Mouse (Mus musculus): Measurements from ENCODE around the gene Ddit4. TPM values are rescaled to one million over a fixed set of nuclear protein-coding genes. Genes with fewer than 3 reads are reported as not detected.

Gene Ddit4
- total and polyA plus RNA-seq, 2 experiments from 2014 or later = 40.7 to 57.8 TPM

DNA sequence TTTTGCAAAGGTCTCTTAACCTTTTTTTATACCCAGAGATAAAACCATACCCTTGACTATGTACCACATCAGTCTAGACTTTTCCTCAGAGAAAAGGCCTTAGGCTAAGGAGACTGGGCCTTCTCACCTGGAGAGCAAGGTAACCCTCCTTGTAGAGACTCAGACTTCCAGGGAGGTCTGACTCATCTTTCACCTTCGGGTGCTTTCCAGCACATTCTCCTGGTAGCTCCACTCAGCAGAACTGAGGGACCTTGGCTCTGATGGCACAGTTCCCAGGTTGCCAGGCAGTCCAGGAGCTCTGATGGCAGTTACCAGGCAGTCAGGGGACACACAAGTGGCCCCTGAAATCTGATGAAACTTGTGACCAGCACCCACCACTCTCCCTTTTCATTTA is 2.4 kb downstream of the Ddit4 start:
- H3K9me3 ChIP-seq (ENCODE audit: low read length) = no peaks in the 10 kb centered on the region
- peak overlapping the region; percentile 94 for H3K4me2 ChIP-seq (ENCODE audit: low read depth)
- DNase-seq (no peak), ATAC-seq (no peak)
- H3K4me3 ChIP-seq (ENCODE audit: low read depth, low read length) = peak overlapping the region; percentile 75; the same call in 1 of the 2 replicates
- no peak for TF ChIP-seq CTCF (IDR thresholded peaks at IDR 0.05; ENCODE audit: low read depth)
- H3K27me3 ChIP-seq (ENCODE audit: insufficient read depth, low read length) = no peaks in the 10 kb centered on the region
- 84% methylated on average over 1 of the region's 1 CpGs for WGBS
- H3K9ac ChIP-seq = no peak overlapping the region
- peak overlapping the region; percentile 29; the same call in 1 of the 2 replicates for H3K27ac ChIP-seq (ENCODE audit: low read depth, low read length)
- H3K36me3 ChIP-seq (ENCODE audit: insufficient read depth) = peaks cover 3% of the 10 kb centered on the region; the same call in 1 of the 2 replicates
- peaks cover 23% of the 10 kb centered on the region for H3K4me1 ChIP-seq (ENCODE audit: insufficient read depth)

GRCm38 (mm10) chr10:59948363-59949254 is 3.0 kb downstream of the Ddit4 start:
- no peak for ATAC-seq
- Histone ChIP-seq H3K9me3 (ENCODE audit: low read length) (no peaks in the 10 kb centered on the region), H3K4me3 (ENCODE audit: low read depth, low read length) (no peak overlapping the region), H3K4me1 (ENCODE audit: insufficient read depth) (peaks cover 24% of the 10 kb centered on the region), H3K4me2 (ENCODE audit: low read depth) (peak overlapping the region; percentile 94), H3K27ac (ENCODE audit: low read depth, low read length) (peak overlapping the region; percentile 29; the same call in 1 of the 2 replicates), H3K9ac (no peak overlapping the region), H3K36me3 (ENCODE audit: insufficient read depth) (peaks cover 3% of the 10 kb centered on the region; the same call in 1 of the 2 replicates), H3K27me3 (ENCODE audit: insufficient read depth, low read length) (no peaks in the 10 kb centered on the region)
- WGBS = 53% methylated on average over 6 of the region's 6 CpGs
- no peak for DNase-seq
- TF ChIP-seq CTCF (IDR thresholded peaks at IDR 0.05; ENCODE audit: low read depth) = no peak

DNA sequence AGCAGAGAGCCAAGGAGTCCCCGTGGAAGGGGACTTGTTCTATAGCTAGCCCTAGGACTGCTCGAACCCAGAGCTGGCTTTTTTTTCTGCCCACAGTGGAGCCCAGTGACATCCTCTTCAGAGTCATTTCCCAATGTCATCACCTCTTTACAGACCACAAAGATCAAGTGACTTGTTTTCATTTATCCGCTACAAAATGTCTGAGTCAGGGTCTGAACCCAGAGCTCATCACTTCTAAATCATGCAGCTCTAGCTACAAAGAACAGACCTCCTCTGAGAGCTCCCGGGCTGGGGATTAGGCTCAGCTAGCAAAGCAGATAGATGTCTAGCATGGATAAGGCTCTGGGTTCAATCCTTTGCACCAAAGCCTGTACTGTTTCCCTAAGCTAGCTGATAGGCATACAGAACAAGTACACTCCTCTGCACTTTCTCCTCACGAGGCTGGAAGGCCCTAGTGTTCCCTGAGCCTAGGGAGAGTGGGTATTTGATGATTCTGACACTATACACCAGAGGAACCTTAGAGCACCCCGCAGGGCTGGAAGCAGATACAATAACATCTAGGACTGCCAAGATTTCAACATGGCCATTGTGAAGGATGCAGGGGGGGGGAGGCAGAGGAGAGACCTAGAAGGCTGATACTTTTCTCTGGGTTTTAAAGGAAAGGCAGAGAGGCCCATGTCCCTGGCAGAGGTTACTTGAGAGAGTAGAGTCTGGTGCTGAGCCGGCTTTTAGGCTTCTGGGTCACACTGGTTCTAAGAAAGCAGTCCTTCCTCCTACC is 4.1 kb downstream of the Ddit4 start:
- no peak overlapping the region for H3K4me3 ChIP-seq (ENCODE audit: low read depth, low read length)
- 55% methylated on average over 7 of the region's 7 CpGs for WGBS
- H3K4me2 ChIP-seq (ENCODE audit: low read depth) = no peak overlapping the region
- H3K36me3 ChIP-seq (ENCODE audit: insufficient read depth) = peaks cover 3% of the 10 kb centered on the region; the same call in 1 of the 2 replicates
- no peak for ATAC-seq
- no peak for TF ChIP-seq CTCF (IDR thresholded peaks at IDR 0.05; ENCODE audit: low read depth)
- H3K9ac ChIP-seq = no peak overlapping the region
- peaks cover 35% of the 10 kb centered on the region for H3K4me1 ChIP-seq (ENCODE audit: insufficient read depth)
- H3K9me3 ChIP-seq (ENCODE audit: low read length) = no peaks in the 10 kb centered on the region
- H3K27me3 ChIP-seq (ENCODE audit: insufficient read depth, low read length) = no peaks in the 10 kb centered on the region
- DNase-seq = no peak
- H3K27ac ChIP-seq (ENCODE audit: low read depth, low read length) = no peak overlapping the region

DNA sequence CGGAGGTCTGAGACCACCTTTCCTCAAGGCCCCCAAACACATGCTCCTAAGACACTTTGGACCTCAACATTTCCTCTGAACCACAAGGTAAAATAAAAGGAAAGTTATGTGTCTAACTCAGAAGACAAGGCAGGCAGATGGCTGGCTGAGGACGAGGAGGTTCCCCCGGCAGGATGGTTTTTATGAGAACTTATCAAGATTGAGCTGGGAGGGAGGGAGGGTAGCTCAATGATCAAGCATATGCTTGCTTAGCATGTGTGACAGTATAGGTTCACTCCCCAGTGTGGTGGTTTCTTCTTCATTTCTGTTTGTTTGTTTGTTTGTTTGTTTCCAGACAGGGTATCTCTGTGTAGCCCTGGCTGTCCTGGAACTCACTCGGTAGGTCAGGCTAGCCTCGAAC is 5.3 kb downstream of the Ddit4 start:
- no peak for TF ChIP-seq CTCF (IDR thresholded peaks at IDR 0.05; ENCODE audit: low read depth)

DNA sequence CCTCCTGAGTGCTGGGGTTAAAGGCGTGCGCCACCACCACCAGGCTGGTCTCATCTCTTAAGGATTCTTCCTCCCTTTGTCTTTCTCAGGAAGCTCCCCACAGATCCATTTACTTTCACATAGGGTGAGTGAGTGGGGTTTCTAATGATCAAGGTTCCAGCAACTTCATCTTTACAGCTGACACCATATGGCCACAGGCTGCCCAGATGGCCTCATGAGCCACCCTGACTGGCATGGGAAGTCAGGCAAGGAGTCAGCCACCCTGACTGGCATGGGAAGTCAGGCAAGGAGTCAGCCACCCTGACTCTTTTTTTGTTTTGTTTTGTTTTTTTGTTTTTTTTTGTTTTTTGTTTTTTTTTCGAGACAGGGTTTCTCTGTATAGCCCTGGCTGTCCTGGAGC is 6.2 kb downstream of the Ddit4 start:
- Histone ChIP-seq H3K4me3 (ENCODE audit: low read depth, low read length) (no peak overlapping the region), H3K4me1 (ENCODE audit: insufficient read depth) (peaks cover 33% of the 10 kb centered on the region), H3K27me3 (ENCODE audit: insufficient read depth, low read length) (no peaks in the 10 kb centered on the region), H3K4me2 (ENCODE audit: low read depth) (no peak overlapping the region), H3K9ac (no peak overlapping the region), H3K36me3 (ENCODE audit: insufficient read depth) (peaks cover 3% of the 10 kb centered on the region; the same call in 1 of the 2 replicates), H3K9me3 (ENCODE audit: low read length) (no peaks in the 10 kb centered on the region), H3K27ac (ENCODE audit: low read depth, low read length) (no peak overlapping the region)
- ATAC-seq (no peak), DNase-seq (no peak)
- no peak for TF ChIP-seq CTCF (IDR thresholded peaks at IDR 0.05; ENCODE audit: low read depth)
- WGBS = 89% methylated on average over 3 of the region's 3 CpGs

More for the DNA sequence above, 5.3 kb downstream of the Ddit4 start:
- no peak overlapping the region for H3K9ac ChIP-seq
- H3K9me3 ChIP-seq (ENCODE audit: low read length) = no peaks in the 10 kb centered on the region
- DNase-seq (no peak), ATAC-seq (no peak)
- no peak overlapping the region for H3K4me2 ChIP-seq (ENCODE audit: low read depth)
- H3K27ac ChIP-seq (ENCODE audit: low read depth, low read length) = no peak overlapping the region
- H3K36me3 ChIP-seq (ENCODE audit: insufficient read depth) = peaks cover 3% of the 10 kb centered on the region; the same call in 1 of the 2 replicates
- no peak overlapping the region for H3K4me3 ChIP-seq (ENCODE audit: low read depth, low read length)
- 91% methylated on average over 5 of the region's 5 CpGs for WGBS
- no peaks in the 10 kb centered on the region for H3K27me3 ChIP-seq (ENCODE audit: insufficient read depth, low read length)
- H3K4me1 ChIP-seq (ENCODE audit: insufficient read depth) = peaks cover 35% of the 10 kb centered on the region

DNA sequence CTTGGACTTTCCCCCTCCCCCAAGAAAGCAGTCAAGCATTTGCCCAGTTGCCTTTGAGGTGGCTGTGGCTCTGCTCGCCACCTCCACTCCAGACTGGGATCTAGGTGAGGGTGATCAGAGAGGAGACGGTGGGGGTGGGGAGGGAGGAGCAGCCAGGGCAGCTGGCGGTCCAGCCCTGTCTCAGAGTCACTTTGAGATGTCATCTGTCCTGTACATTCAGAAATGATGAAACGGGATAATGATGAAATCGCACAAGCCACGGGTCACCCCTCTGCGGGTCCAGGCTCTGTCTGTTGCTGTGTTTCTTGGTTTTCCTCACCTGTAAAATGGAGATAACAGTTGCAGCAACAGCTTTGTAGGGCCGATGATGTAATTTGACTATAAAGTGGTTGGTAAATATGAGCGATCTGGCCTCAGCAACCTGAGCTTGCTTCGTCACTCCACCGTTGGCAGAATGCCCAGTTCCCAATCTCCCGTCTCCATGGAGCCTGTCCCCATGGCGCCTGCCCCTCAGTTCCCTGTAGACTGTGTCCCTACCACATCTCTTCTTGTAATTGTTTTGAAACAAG is 8.1 kb downstream of the Ddit4 start:
- Histone ChIP-seq H3K4me1 (ENCODE audit: insufficient read depth) (peaks cover 17% of the 10 kb centered on the region), H3K27ac (ENCODE audit: low read depth, low read length) (peak overlapping the region; percentile 68; the same call in 1 of the 2 replicates), H3K9ac (peak overlapping the region; percentile 51; the same call in 1 of the 2 replicates), H3K4me2 (ENCODE audit: low read depth) (peak overlapping the region; percentile 45), H3K4me3 (ENCODE audit: low read depth, low read length) (peak overlapping the region; percentile 18; the same call in 1 of the 2 replicates), H3K27me3 (ENCODE audit: insufficient read depth, low read length) (no peaks in the 10 kb centered on the region), H3K9me3 (ENCODE audit: low read length) (no peaks in the 10 kb centered on the region), H3K36me3 (ENCODE audit: insufficient read depth) (no peaks in the 10 kb centered on the region)
- WGBS = 35% methylated on average over 13 of the region's 13 CpGs
- ATAC-seq = peak; percentile 62
- TF ChIP-seq CTCF (IDR thresholded peaks at IDR 0.05; ENCODE audit: low read depth) = no peak
- DNase-seq = peak; percentile 77
